Mouse (Mus musculus): ENCODE results near the gene Sphk2. TPM values are rescaled to one million over a fixed set of nuclear protein-coding genes. Genes with fewer than 3 reads are reported as not detected.

Sphk2 gene
- polyA plus RNA-seq, 1 experiment from 2014 or later = 27.1 TPM

GRCm38 (mm10) chr7:45723301-45723700 is 5.5 kb upstream of the Sphk2 start:
- no peak overlapping the region for H3K4me3 ChIP-seq (replicated peaks)
- no peak overlapping the region for H3K27ac ChIP-seq
- no peak overlapping the region for H3K4me2 ChIP-seq (replicated peaks)
- no peak overlapping the region for H3K9ac ChIP-seq (replicated peaks)
- peaks cover 87% of the 10 kb centered on the region for H3K36me3 ChIP-seq
- H3K27me3 ChIP-seq = no peaks in the 10 kb centered on the region
- H3K4me1 ChIP-seq (replicated peaks) = peaks cover 21% of the 10 kb centered on the region
- 92% methylated on average over 4 of the region's 4 CpGs for WGBS
- no peak for ATAC-seq
- H3K9me3 ChIP-seq = no peaks in the 10 kb centered on the region

GRCm38 (mm10) chr7:45722348-45722713 is 4.5 kb upstream of the Sphk2 start:
- H3K4me3 ChIP-seq (replicated peaks) = no peak overlapping the region
- H3K36me3 ChIP-seq = peaks cover 82% of the 10 kb centered on the region
- peaks cover 21% of the 10 kb centered on the region for H3K4me1 ChIP-seq (replicated peaks)
- H3K9ac ChIP-seq (replicated peaks) = no peak overlapping the region
- H3K9me3 ChIP-seq = no peaks in the 10 kb centered on the region
- no peaks in the 10 kb centered on the region for H3K27me3 ChIP-seq
- H3K27ac ChIP-seq = peak overlapping the region; percentile 28; the same call in 1 of the 2 replicates
- H3K4me2 ChIP-seq (replicated peaks) = no peak overlapping the region
- ATAC-seq = no peak
- WGBS = 88% methylated on average over 13 of the region's 13 CpGs

- WGBS = 66% methylated on average over 13 of the region's 13 CpGs
- ATAC-seq = no peak
- Histone ChIP-seq H3K27me3 (no peaks in the 10 kb centered on the region), H3K4me1 (replicated peaks) (peaks cover 26% of the 10 kb centered on the region), H3K4me2 (replicated peaks) (no peak overlapping the region), H3K36me3 (peaks cover 77% of the 10 kb centered on the region), H3K9ac (replicated peaks) (peak overlapping the region; percentile 42; the same call in 1 of the 2 replicates), H3K9me3 (no peaks in the 10 kb centered on the region), H3K4me3 (replicated peaks) (no peak overlapping the region), H3K27ac (peak overlapping the region; percentile 28; the same call in 1 of the 2 replicates)
Observed at GRCm38 (mm10) chr7:45721642-45722347, 4.0 kb upstream of the Sphk2 start.

GRCm38 (mm10) chr7:45721234-45721571 is 3.4 kb upstream of the Sphk2 start:
- H3K4me2 ChIP-seq (replicated peaks) = no peak overlapping the region
- H3K4me3 ChIP-seq (replicated peaks) = no peak overlapping the region
- H3K9me3 ChIP-seq = no peaks in the 10 kb centered on the region
- WGBS = 82% methylated on average over 7 of the region's 7 CpGs
- H3K9ac ChIP-seq (replicated peaks) = peak overlapping the region; percentile 42; the same call in 1 of the 2 replicates
- H3K36me3 ChIP-seq = peaks cover 71% of the 10 kb centered on the region
- no peak overlapping the region for H3K27ac ChIP-seq
- no peaks in the 10 kb centered on the region for H3K27me3 ChIP-seq
- ATAC-seq = no peak
- peaks cover 32% of the 10 kb centered on the region for H3K4me1 ChIP-seq (replicated peaks)

GRCm38 (mm10) chr7:45720413-45721233 is 2.8 kb upstream of the Sphk2 start, which contains the start of gene Fam83e:
Gene Fam83e (plus strand): TSS chr7:45721212.
- WGBS = 82% methylated on average over 14 of the region's 14 CpGs
- Histone ChIP-seq H3K4me3 (replicated peaks) (no peak within 1 kb of the TSS), H3K36me3 (peaks cover 66% of the 10 kb centered on the region), H3K27ac (peak within 1 kb of the TSS; percentile 28; the same call in 1 of the 2 replicates), H3K4me2 (replicated peaks) (no peak within 1 kb of the TSS), H3K9ac (replicated peaks) (peak within 1 kb of the TSS; percentile 91; the same call in 1 of the 2 replicates), H3K9me3 (no peaks in the 10 kb centered on the region), H3K4me1 (replicated peaks) (peaks cover 38% of the 10 kb centered on the region), H3K27me3 (no peaks in the 10 kb centered on the region)
- no peak for ATAC-seq

- H3K9ac ChIP-seq (replicated peaks) = peak overlapping the region; percentile 91
- 91% methylated on average over 16 of the region's 16 CpGs for WGBS
- H3K4me3 ChIP-seq (replicated peaks) = no peak overlapping the region
- H3K27ac ChIP-seq = no peak overlapping the region
- H3K27me3 ChIP-seq = no peaks in the 10 kb centered on the region
- H3K9me3 ChIP-seq = no peaks in the 10 kb centered on the region
- no peak for ATAC-seq
- peaks cover 58% of the 10 kb centered on the region for H3K36me3 ChIP-seq
- peak overlapping the region; percentile 81 for H3K4me2 ChIP-seq (replicated peaks)
- peaks cover 41% of the 10 kb centered on the region for H3K4me1 ChIP-seq (replicated peaks)
Observed at GRCm38 (mm10) chr7:45719738-45720412, 2.1 kb upstream of the Sphk2 start.

- peaks cover 48% of the 10 kb centered on the region for H3K4me1 ChIP-seq (replicated peaks)
- H3K36me3 ChIP-seq = peaks cover 51% of the 10 kb centered on the region
- 90% methylated on average over 10 of the region's 10 CpGs for WGBS
- peak overlapping the region; percentile 82 for H3K4me3 ChIP-seq (replicated peaks)
- H3K9ac ChIP-seq (replicated peaks) = peak overlapping the region; percentile 91
- peak overlapping the region; percentile 81 for H3K4me2 ChIP-seq (replicated peaks)
- no peaks in the 10 kb centered on the region for H3K9me3 ChIP-seq
- H3K27me3 ChIP-seq = no peaks in the 10 kb centered on the region
- ATAC-seq = no peak
- no peak overlapping the region for H3K27ac ChIP-seq
Observed at GRCm38 (mm10) chr7:45719180-45719579, 1.4 kb upstream of the Sphk2 start.

GRCm38 (mm10) chr7:45718331-45718730 is 529 bp upstream of the Sphk2 start:
- peaks cover 52% of the 10 kb centered on the region for H3K4me1 ChIP-seq (replicated peaks)
- peak overlapping the region; percentile 91 for H3K9ac ChIP-seq (replicated peaks)
- no peaks in the 10 kb centered on the region for H3K27me3 ChIP-seq
- peak overlapping the region; percentile 81 for H3K4me2 ChIP-seq (replicated peaks)
- H3K36me3 ChIP-seq = peaks cover 45% of the 10 kb centered on the region
- H3K9me3 ChIP-seq = no peaks in the 10 kb centered on the region
- WGBS = under 1% methylated on average over 20 of the region's 20 CpGs
- peak overlapping the region; percentile 82 for H3K4me3 ChIP-seq (replicated peaks)
- peak overlapping the region; percentile 90 for H3K27ac ChIP-seq
- no peak for ATAC-seq

GRCm38 (mm10) chr7:45716952-45717917 is 567 bp downstream of the Sphk2 start:
- WGBS = 12% methylated on average over 31 of the region's 31 CpGs
- Histone ChIP-seq H3K27me3 (no peaks in the 10 kb centered on the region), H3K4me3 (replicated peaks) (peak overlapping the region; percentile 82), H3K36me3 (peaks cover 45% of the 10 kb centered on the region), H3K27ac (peak overlapping the region; percentile 90), H3K4me2 (replicated peaks) (peak overlapping the region; percentile 81), H3K9ac (replicated peaks) (peak overlapping the region; percentile 91), H3K4me1 (replicated peaks) (peaks cover 56% of the 10 kb centered on the region), H3K9me3 (no peaks in the 10 kb centered on the region)
- ATAC-seq = peak; percentile 22

GRCm38 (mm10) chr7:45716460-45716857 is 1.3 kb downstream of the Sphk2 start:
- peaks cover 46% of the 10 kb centered on the region for H3K36me3 ChIP-seq
- no peak for ATAC-seq
- H3K27ac ChIP-seq = no peak overlapping the region
- peaks cover 56% of the 10 kb centered on the region for H3K4me1 ChIP-seq (replicated peaks)
- no peaks in the 10 kb centered on the region for H3K27me3 ChIP-seq
- peak overlapping the region; percentile 81 for H3K4me2 ChIP-seq (replicated peaks)
- H3K4me3 ChIP-seq (replicated peaks) = peak overlapping the region; percentile 82
- peak overlapping the region; percentile 91 for H3K9ac ChIP-seq (replicated peaks)
- 88% methylated on average over 3 of the region's 3 CpGs for WGBS
- no peaks in the 10 kb centered on the region for H3K9me3 ChIP-seq
